Mouse (Mus musculus): ENCODE data around the gene Cyp2t4. TPM values are rescaled to one million over a fixed set of nuclear protein-coding genes. Genes with fewer than 3 reads are reported as not detected.
A peak's percentile ranks its signal among the peaks of the same experiment; 100 is the strongest.

Cyp2t4 gene
- not detected in 2 replicates for polyA plus RNA-seq (2016; fragmentation: Nextera tagmentation; extraction: Ambion mirVana)

GRCm38 (mm10) chr7:27153205-27153764 is at the start of gene Cyp2t4:
TSS of gene Cyp2t4 (plus strand) at chr7:27153714.
- Histone ChIP-seq H3K9ac (no peak within 1 kb of the TSS), H3K4me2 (no peak within 1 kb of the TSS), H3K9me3 (replicated peaks) (0 out of 2 replicates have a peak, but pooled peaks cover 4% of the 10 kb centered on the region), H3K4me3 (no peak within 1 kb of the TSS), H3K27ac (ENCODE audit: poor library complexity, severe bottlenecking) (no peak within 1 kb of the TSS), H3K4me1 (replicated peaks) (peaks cover 6% of the 10 kb centered on the region), H3K27me3 (replicated peaks) (no peaks in the 10 kb centered on the region), H3K36me3 (peaks cover 23% of the 10 kb centered on the region)
- WGBS = 60% methylated on average over 10 of the region's 10 CpGs
- 0 out of 2 replicates have a peak, but pooled peaks have one; percentile 29 for ATAC-seq (ENCODE audit: insufficient number of reproducible peaks, low FRiP score)

GRCm38 (mm10) chr7:27104882-27105281 is 48.6 kb upstream of the Cyp2t4 start:
- Histone ChIP-seq H3K36me3 (no peaks in the 10 kb centered on the region), H3K9ac (no peak overlapping the region), H3K27ac (ENCODE audit: poor library complexity, severe bottlenecking) (no peak overlapping the region), H3K27me3 (replicated peaks) (no peaks in the 10 kb centered on the region), H3K4me3 (no peak overlapping the region), H3K4me2 (no peak overlapping the region), H3K9me3 (replicated peaks) (peaks cover 8% of the 10 kb centered on the region), H3K4me1 (replicated peaks) (no peaks in the 10 kb centered on the region)
- no peak for ATAC-seq (ENCODE audit: insufficient number of reproducible peaks, low FRiP score)
- WGBS = 63% methylated on average over 5 of the region's 5 CpGs

- ATAC-seq (ENCODE audit: insufficient number of reproducible peaks, low FRiP score) = no peak
- no peak overlapping the region for H3K27ac ChIP-seq (ENCODE audit: poor library complexity, severe bottlenecking)
- H3K36me3 ChIP-seq = no peaks in the 10 kb centered on the region
- H3K4me3 ChIP-seq = no peak overlapping the region
- no peaks in the 10 kb centered on the region for H3K27me3 ChIP-seq (replicated peaks)
- H3K9ac ChIP-seq = no peak overlapping the region
- H3K4me1 ChIP-seq (replicated peaks) = no peaks in the 10 kb centered on the region
- peaks cover 8% of the 10 kb centered on the region for H3K9me3 ChIP-seq (replicated peaks)
- no peak overlapping the region for H3K4me2 ChIP-seq
These were observed 43.2 kb upstream of the Cyp2t4 start for GRCm38 (mm10) chr7:27110327-27110726.

- Histone ChIP-seq H3K4me3 (no peak overlapping the region), H3K4me2 (no peak overlapping the region), H3K36me3 (no peaks in the 10 kb centered on the region), H3K27me3 (replicated peaks) (no peaks in the 10 kb centered on the region), H3K9ac (no peak overlapping the region), H3K27ac (ENCODE audit: poor library complexity, severe bottlenecking) (no peak overlapping the region), H3K4me1 (replicated peaks) (no peaks in the 10 kb centered on the region), H3K9me3 (replicated peaks) (peaks cover 8% of the 10 kb centered on the region)
- 83% methylated on average over 1 of the region's 1 CpGs for WGBS
- no peak for ATAC-seq (ENCODE audit: insufficient number of reproducible peaks, low FRiP score)
These were observed 42.5 kb upstream of the Cyp2t4 start for GRCm38 (mm10) chr7:27111038-27111437.

GRCm38 (mm10) chr7:27111987-27112386 is 41.5 kb upstream of the Cyp2t4 start:
- Histone ChIP-seq H3K4me3 (no peak overlapping the region), H3K27ac (ENCODE audit: poor library complexity, severe bottlenecking) (no peak overlapping the region), H3K4me2 (no peak overlapping the region), H3K4me1 (replicated peaks) (no peaks in the 10 kb centered on the region), H3K36me3 (no peaks in the 10 kb centered on the region), H3K27me3 (replicated peaks) (no peaks in the 10 kb centered on the region), H3K9ac (no peak overlapping the region), H3K9me3 (replicated peaks) (peaks cover 8% of the 10 kb centered on the region)
- ATAC-seq (ENCODE audit: insufficient number of reproducible peaks, low FRiP score) = no peak
- whole genome bisulfite sequencing = 62% methylated on average over 3 of the region's 3 CpGs

GRCm38 (mm10) chr7:27118033-27118511 is 35.4 kb upstream of the Cyp2t4 start:
- Histone ChIP-seq H3K4me1 (replicated peaks) (no peaks in the 10 kb centered on the region), H3K36me3 (no peaks in the 10 kb centered on the region), H3K4me2 (no peak overlapping the region), H3K9me3 (replicated peaks) (no peaks in the 10 kb centered on the region), H3K9ac (no peak overlapping the region), H3K27me3 (replicated peaks) (no peaks in the 10 kb centered on the region), H3K4me3 (no peak overlapping the region), H3K27ac (ENCODE audit: poor library complexity, severe bottlenecking) (no peak overlapping the region)
- WGBS = 54% methylated on average over 4 of the region's 4 CpGs
- no peak for ATAC-seq (ENCODE audit: insufficient number of reproducible peaks, low FRiP score)

GRCm38 (mm10) chr7:27119676-27120075 is 33.8 kb upstream of the Cyp2t4 start, which contains the start of gene Cyp2f2:
TSS of gene Cyp2f2 (plus strand) at chr7:27119909.
- no peak within 1 kb of the TSS for H3K4me3 ChIP-seq

GRCm38 (mm10) chr7:27124305-27124832 is 29.1 kb upstream of the Cyp2t4 start:
- Histone ChIP-seq H3K27ac (ENCODE audit: poor library complexity, severe bottlenecking) (no peak overlapping the region), H3K27me3 (replicated peaks) (no peaks in the 10 kb centered on the region), H3K4me2 (no peak overlapping the region), H3K4me1 (replicated peaks) (no peaks in the 10 kb centered on the region), H3K9me3 (replicated peaks) (no peaks in the 10 kb centered on the region), H3K9ac (no peak overlapping the region), H3K36me3 (no peaks in the 10 kb centered on the region), H3K4me3 (no peak overlapping the region)
- no peak for ATAC-seq (ENCODE audit: insufficient number of reproducible peaks, low FRiP score)
- 54% methylated on average over 5 of the region's 5 CpGs for WGBS

More at GRCm38 (mm10) chr7:27119676-27120075, 33.8 kb upstream of the Cyp2t4 start, which contains the start of gene Cyp2f2:
- Histone ChIP-seq H3K9me3 (replicated peaks) (no peaks in the 10 kb centered on the region), H3K36me3 (no peaks in the 10 kb centered on the region), H3K4me2 (no peak within 1 kb of the TSS), H3K9ac (no peak within 1 kb of the TSS), H3K27me3 (replicated peaks) (no peaks in the 10 kb centered on the region), H3K4me1 (replicated peaks) (no peaks in the 10 kb centered on the region), H3K27ac (ENCODE audit: poor library complexity, severe bottlenecking) (no peak within 1 kb of the TSS)
- no peak for ATAC-seq (ENCODE audit: insufficient number of reproducible peaks, low FRiP score)

GRCm38 (mm10) chr7:27124969-27125368 is 28.5 kb upstream of the Cyp2t4 start:
- WGBS = 74% methylated on average over 4 of the region's 4 CpGs
- no peak overlapping the region for H3K4me3 ChIP-seq
- no peaks in the 10 kb centered on the region for H3K27me3 ChIP-seq (replicated peaks)
- no peak overlapping the region for H3K27ac ChIP-seq (ENCODE audit: poor library complexity, severe bottlenecking)
- no peak overlapping the region for H3K9ac ChIP-seq
- H3K4me1 ChIP-seq (replicated peaks) = no peaks in the 10 kb centered on the region
- H3K9me3 ChIP-seq (replicated peaks) = no peaks in the 10 kb centered on the region
- H3K4me2 ChIP-seq = no peak overlapping the region
- ATAC-seq (ENCODE audit: insufficient number of reproducible peaks, low FRiP score) = no peak
- no peaks in the 10 kb centered on the region for H3K36me3 ChIP-seq

- H3K4me3 ChIP-seq = no peak overlapping the region
- 52% methylated on average over 3 of the region's 3 CpGs for WGBS
- H3K36me3 ChIP-seq = no peaks in the 10 kb centered on the region
- H3K9ac ChIP-seq = no peak overlapping the region
- H3K27me3 ChIP-seq (replicated peaks) = no peaks in the 10 kb centered on the region
- ATAC-seq (ENCODE audit: insufficient number of reproducible peaks, low FRiP score) = no peak
- H3K9me3 ChIP-seq (replicated peaks) = no peaks in the 10 kb centered on the region
- no peak overlapping the region for H3K27ac ChIP-seq (ENCODE audit: poor library complexity, severe bottlenecking)
- 0 out of 2 replicates have a peak, but pooled peaks cover 3% of the 10 kb centered on the region for H3K4me1 ChIP-seq (replicated peaks)
- no peak overlapping the region for H3K4me2 ChIP-seq
These were observed 25.4 kb upstream of the Cyp2t4 start for GRCm38 (mm10) chr7:27128162-27128561.

- no peak for ATAC-seq (ENCODE audit: insufficient number of reproducible peaks, low FRiP score)
These were observed 24.6 kb upstream of the Cyp2t4 start for GRCm38 (mm10) chr7:27128946-27129345.

More at GRCm38 (mm10) chr7:27128946-27129345, 24.6 kb upstream of the Cyp2t4 start:
- no peaks in the 10 kb centered on the region for H3K27me3 ChIP-seq (replicated peaks)
- no peak overlapping the region for H3K9ac ChIP-seq
- 51% methylated on average over 13 of the region's 13 CpGs for WGBS
- H3K4me3 ChIP-seq = no peak overlapping the region
- no peak overlapping the region for H3K4me2 ChIP-seq
- H3K36me3 ChIP-seq = no peaks in the 10 kb centered on the region
- 0 out of 2 replicates have a peak, but pooled peaks cover 4% of the 10 kb centered on the region for H3K4me1 ChIP-seq (replicated peaks)
- no peak overlapping the region for H3K27ac ChIP-seq (ENCODE audit: poor library complexity, severe bottlenecking)
- H3K9me3 ChIP-seq (replicated peaks) = no peaks in the 10 kb centered on the region

Measured in heart, embryonic 12.5 days (tissue).